Mouse (Mus musculus): ENCODE measurements at regions not wholly inside any gene's neighbourhood (a gene's known extent, or its start where the extent isn't known, plus 50 kb on each side); places are given as distances from the start of the nearest gene placed in this dataset.
A peak's percentile ranks its signal among the peaks of the same experiment; 100 is the strongest.

DNA sequence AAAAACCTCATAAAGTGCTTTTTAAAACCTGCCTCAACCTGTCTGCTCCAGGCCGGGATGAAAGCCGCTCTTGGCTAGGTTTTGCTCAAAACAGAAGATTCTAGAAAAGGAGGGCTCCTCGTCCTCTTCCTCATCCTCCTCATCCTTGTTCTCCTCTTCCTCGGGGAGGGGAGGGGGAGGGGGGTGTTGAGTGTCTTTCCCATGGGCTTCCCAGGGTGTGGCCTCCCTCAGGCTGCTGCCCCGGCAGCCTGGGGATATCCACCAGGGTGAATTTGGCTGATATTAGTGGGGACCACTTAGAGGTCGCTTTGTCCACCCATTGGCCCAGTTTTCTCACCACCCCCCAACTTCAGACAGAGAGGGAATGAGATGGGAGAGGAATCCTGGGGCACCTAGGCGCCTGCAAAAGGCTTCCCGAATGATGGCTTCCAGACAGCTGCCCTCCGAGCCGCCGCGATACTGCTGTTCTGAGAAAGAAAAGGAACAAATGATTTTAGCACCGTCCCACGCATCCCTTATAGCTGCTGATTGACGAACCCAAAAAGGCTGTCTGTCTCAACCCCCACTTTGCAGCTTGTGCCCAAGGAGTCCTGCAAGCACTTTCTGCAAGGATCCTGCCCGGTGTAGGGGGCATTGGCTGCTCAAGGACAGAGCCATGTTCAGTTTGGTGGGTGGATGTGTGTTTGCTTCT lies 115.5 kb downstream of the 2410131K14Rik start:
- no peak for ATAC-seq (ENCODE audit: low read depth)
- Histone ChIP-seq H3K4me3 (ENCODE audit: low read depth, low read length) (no peak overlapping the region), H3K27me3 (ENCODE audit: control insufficient read depth, insufficient read depth, low read length) (no peaks in the 10 kb centered on the region), H3K9ac (replicated peaks; ENCODE audit: low read depth, low read length) (no peak overlapping the region), H3K27ac (ENCODE audit: low read depth, low read length) (no peak overlapping the region), H3K9me3 (ENCODE audit: control insufficient read depth, low read length) (no peaks in the 10 kb centered on the region), H3K4me2 (ENCODE audit: low read depth, low read length) (no peak overlapping the region), H3K36me3 (ENCODE audit: control insufficient read depth, insufficient read depth, low read length) (no peaks in the 10 kb centered on the region), H3K4me1 (ENCODE audit: control insufficient read depth, insufficient read depth, low read length) (peaks cover 9% of the 10 kb centered on the region; the same call in 1 of the 2 replicates)
- WGBS, result 74% methylated on average over 16 of the region's 16 CpGs

DNA sequence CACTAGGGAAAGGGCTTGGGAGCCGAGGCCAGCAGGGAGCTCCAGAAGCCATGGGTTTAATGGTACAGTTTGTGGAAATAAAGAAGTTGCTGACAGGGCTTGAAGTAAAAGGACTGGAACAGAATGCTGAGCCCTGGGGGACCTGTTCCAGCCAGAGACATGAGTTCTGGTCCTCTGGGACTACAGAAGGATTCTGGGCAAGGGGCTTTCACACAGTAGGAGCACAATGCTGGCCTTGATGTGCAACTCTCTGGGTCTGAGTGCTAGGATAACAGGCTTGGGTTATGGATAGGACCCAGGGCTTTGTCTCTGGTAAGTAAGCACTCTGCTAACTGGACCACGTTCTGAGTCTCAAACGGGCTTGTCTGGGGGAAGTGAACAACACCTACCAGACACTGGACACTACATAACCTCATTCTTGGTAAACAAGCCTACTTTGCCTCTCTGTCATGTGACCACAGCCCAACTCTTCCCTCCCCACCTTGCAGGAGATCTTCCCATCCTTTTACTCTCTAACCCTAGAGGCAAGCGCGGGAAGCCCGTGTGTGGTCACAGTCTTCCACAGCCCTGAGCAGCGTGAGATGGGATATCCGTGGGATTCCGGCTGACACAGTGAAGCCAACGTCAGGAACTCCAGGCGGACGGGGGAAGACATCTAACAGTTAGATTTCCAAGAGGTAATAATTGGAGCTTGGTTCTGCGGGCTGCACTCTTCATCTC lies 116.3 kb downstream of the 2410131K14Rik start:
- Histone ChIP-seq H3K9ac (replicated peaks; ENCODE audit: low read depth, low read length) (no peak overlapping the region), H3K36me3 (ENCODE audit: control insufficient read depth, insufficient read depth, low read length) (no peaks in the 10 kb centered on the region), H3K9me3 (ENCODE audit: control insufficient read depth, low read length) (no peaks in the 10 kb centered on the region), H3K27me3 (ENCODE audit: control insufficient read depth, insufficient read depth, low read length) (no peaks in the 10 kb centered on the region), H3K27ac (ENCODE audit: low read depth, low read length) (no peak overlapping the region), H3K4me1 (ENCODE audit: control insufficient read depth, insufficient read depth, low read length) (peaks cover 4% of the 10 kb centered on the region; the same call in 1 of the 2 replicates), H3K4me3 (ENCODE audit: low read depth, low read length) (no peak overlapping the region), H3K4me2 (ENCODE audit: low read depth, low read length) (no peak overlapping the region)
- WGBS, result 86% methylated on average over 13 of the region's 13 CpGs
- no peak for ATAC-seq (ENCODE audit: low read depth)

DNA sequence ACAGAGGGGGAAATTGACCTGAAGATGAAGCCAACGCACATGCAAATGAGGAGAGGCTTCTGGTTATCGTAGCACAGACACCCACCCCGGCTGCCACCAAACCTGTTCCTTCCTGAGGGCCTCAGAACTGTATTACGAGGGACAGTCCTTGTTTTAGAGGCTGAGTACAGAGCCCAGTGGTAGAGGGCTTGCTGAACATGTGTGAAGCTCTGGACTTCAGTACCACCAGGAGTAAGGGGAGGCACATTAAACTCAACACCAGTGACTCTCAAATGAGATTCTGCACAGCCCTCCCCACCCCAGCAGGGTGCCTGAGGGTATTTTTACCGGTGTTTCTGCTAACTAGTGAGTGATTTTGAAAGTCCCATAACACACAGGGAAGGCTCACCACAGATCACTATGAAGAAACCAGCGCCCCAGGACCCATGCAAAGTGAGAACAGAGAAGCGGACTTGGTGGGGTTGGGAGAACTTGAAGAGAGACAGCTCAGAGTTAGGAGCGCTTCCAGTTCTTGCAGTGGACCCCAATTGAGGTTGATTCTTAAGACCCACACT lies 116.9 kb downstream of the 2410131K14Rik start:
- no peaks in the 10 kb centered on the region for H3K36me3 ChIP-seq (ENCODE audit: control insufficient read depth, insufficient read depth, low read length)
- ATAC-seq (ENCODE audit: low read depth), result no peak
- WGBS, result 79% methylated on average over 8 of the region's 8 CpGs
- no peaks in the 10 kb centered on the region for H3K9me3 ChIP-seq (ENCODE audit: control insufficient read depth, low read length)
- H3K4me3 ChIP-seq (ENCODE audit: low read depth, low read length), result no peak overlapping the region
- no peak overlapping the region for H3K4me2 ChIP-seq (ENCODE audit: low read depth, low read length)
- no peaks in the 10 kb centered on the region for H3K27me3 ChIP-seq (ENCODE audit: control insufficient read depth, insufficient read depth, low read length)
- H3K4me1 ChIP-seq (ENCODE audit: control insufficient read depth, insufficient read depth, low read length), result 0 out of 2 replicates have a peak, but pooled peaks cover 2% of the 10 kb centered on the region
- H3K9ac ChIP-seq (replicated peaks; ENCODE audit: low read depth, low read length), result no peak overlapping the region
- no peak overlapping the region for H3K27ac ChIP-seq (ENCODE audit: low read depth, low read length)

DNA sequence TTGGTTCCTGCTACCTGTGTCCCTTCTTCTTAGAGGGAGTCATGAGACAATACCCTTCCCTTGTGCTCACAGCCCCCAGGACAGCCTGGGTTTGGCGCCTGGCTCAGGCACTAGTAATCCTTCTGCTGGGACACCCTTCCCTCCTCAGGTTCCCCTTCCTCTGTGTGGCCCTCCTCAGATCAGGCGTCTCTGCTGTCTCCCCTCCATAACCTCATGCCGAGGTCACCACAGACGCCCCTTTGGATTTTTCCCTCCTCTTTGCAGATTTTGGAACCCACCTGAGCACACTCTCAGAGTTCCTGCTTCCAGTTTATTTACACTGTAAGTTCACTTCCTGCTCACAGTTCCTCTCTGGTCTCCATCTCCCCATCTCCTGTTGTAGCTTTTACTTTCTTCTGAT lies 117.7 kb downstream of the 2410131K14Rik start:
- 71% methylated on average over 4 of the region's 4 CpGs for WGBS
- H3K9me3 ChIP-seq (ENCODE audit: control insufficient read depth, low read length), result no peaks in the 10 kb centered on the region
- ATAC-seq (ENCODE audit: low read depth), result no peak

DNA sequence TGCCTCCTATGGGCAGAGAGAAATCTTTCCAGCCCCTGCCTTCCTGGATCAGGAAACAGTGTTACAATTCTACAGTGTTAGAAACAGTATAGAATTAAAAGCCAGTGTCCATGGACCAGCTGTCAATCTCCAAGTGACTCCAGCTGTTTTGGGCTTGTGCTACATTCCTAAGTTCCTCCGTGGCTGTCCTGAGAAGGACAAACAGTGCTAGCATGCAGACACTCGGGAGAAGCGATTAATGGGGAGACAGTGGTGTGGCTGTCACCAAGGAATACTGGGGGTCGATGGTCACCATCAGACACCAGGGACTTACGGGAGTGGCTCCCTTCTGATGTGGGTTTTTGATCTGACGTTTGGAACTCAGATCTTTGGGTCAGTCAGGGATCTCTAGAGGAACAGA lies 118.1 kb downstream of the 2410131K14Rik start:
- Histone ChIP-seq H3K9me3 (ENCODE audit: control insufficient read depth, low read length) (no peaks in the 10 kb centered on the region), H3K4me1 (ENCODE audit: control insufficient read depth, insufficient read depth, low read length) (0 out of 2 replicates have a peak, but pooled peaks cover 2% of the 10 kb centered on the region), H3K27ac (ENCODE audit: low read depth, low read length) (no peak overlapping the region), H3K27me3 (ENCODE audit: control insufficient read depth, insufficient read depth, low read length) (no peaks in the 10 kb centered on the region), H3K9ac (replicated peaks; ENCODE audit: low read depth, low read length) (no peak overlapping the region), H3K36me3 (ENCODE audit: control insufficient read depth, insufficient read depth, low read length) (no peaks in the 10 kb centered on the region), H3K4me3 (ENCODE audit: low read depth, low read length) (no peak overlapping the region), H3K4me2 (ENCODE audit: low read depth, low read length) (no peak overlapping the region)
- 78% methylated on average over 6 of the region's 6 CpGs for WGBS
- ATAC-seq (ENCODE audit: low read depth), result no peak

More for the DNA sequence above, 117.7 kb downstream of the 2410131K14Rik start:
- H3K9ac ChIP-seq (replicated peaks; ENCODE audit: low read depth, low read length), result no peak overlapping the region
- 0 out of 2 replicates have a peak, but pooled peaks cover 2% of the 10 kb centered on the region for H3K4me1 ChIP-seq (ENCODE audit: control insufficient read depth, insufficient read depth, low read length)
- H3K27me3 ChIP-seq (ENCODE audit: control insufficient read depth, insufficient read depth, low read length), result no peaks in the 10 kb centered on the region
- no peaks in the 10 kb centered on the region for H3K36me3 ChIP-seq (ENCODE audit: control insufficient read depth, insufficient read depth, low read length)
- H3K4me2 ChIP-seq (ENCODE audit: low read depth, low read length), result no peak overlapping the region
- no peak overlapping the region for H3K4me3 ChIP-seq (ENCODE audit: low read depth, low read length)
- no peak overlapping the region for H3K27ac ChIP-seq (ENCODE audit: low read depth, low read length)

DNA sequence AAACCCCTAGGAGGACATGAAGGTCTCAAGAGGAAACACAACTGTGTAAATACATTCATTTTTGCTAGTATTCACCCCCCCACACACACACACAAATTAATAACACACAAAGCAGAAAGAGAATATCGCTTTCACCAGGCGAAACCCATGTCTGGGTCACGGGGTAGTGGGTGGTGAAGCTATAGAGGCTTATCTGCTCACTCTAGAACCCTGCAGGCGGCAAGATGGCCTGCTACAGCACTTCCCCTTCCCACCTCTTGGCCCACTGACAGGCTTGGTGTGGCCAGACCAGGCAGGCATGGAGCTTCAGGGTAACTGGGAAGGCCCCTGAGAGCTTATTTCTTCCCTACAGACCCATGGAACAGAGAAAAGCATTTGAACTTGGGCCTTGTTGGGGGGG lies 119.6 kb downstream of the 2410131K14Rik start:
- no peak overlapping the region for H3K9ac ChIP-seq (replicated peaks; ENCODE audit: low read depth, low read length)
- no peaks in the 10 kb centered on the region for H3K36me3 ChIP-seq (ENCODE audit: control insufficient read depth, insufficient read depth, low read length)
- WGBS, result 85% methylated on average over 4 of the region's 4 CpGs
- no peak overlapping the region for H3K4me3 ChIP-seq (ENCODE audit: low read depth, low read length)
- H3K27ac ChIP-seq (ENCODE audit: low read depth, low read length), result 0 out of 2 replicates have a peak overlapping the region, but pooled peaks have one; percentile 5
- no peak for ATAC-seq (ENCODE audit: low read depth)
- no peaks in the 10 kb centered on the region for H3K9me3 ChIP-seq (ENCODE audit: control insufficient read depth, low read length)
- 0 out of 2 replicates have a peak, but pooled peaks cover 2% of the 10 kb centered on the region for H3K4me1 ChIP-seq (ENCODE audit: control insufficient read depth, insufficient read depth, low read length)
- no peaks in the 10 kb centered on the region for H3K27me3 ChIP-seq (ENCODE audit: control insufficient read depth, insufficient read depth, low read length)
- no peak overlapping the region for H3K4me2 ChIP-seq (ENCODE audit: low read depth, low read length)

DNA sequence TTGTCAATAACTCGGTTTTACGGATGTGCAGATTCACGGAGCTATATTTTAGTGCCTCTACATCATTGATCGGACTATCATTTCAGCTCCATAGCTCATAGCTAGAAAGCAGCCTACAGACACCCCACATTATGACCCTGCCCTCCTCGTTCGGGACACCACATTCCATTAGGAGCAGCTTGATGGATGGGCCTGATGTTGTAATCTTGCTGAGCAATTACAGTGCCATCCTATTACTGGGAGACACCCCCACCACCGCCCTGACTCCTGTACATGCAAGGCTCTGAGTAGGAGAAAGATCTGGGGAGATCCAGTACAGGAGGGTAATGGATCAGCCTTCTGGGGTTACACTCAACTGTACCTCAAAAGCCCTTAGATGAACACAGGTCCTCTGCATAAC lies 120.2 kb downstream of the 2410131K14Rik start:
- no peaks in the 10 kb centered on the region for H3K27me3 ChIP-seq (ENCODE audit: control insufficient read depth, insufficient read depth, low read length)
- no peak overlapping the region for H3K4me2 ChIP-seq (ENCODE audit: low read depth, low read length)
- H3K4me3 ChIP-seq (ENCODE audit: low read depth, low read length), result no peak overlapping the region
- 0 out of 2 replicates have a peak, but pooled peaks have one; percentile 61 for ATAC-seq (ENCODE audit: low read depth)
- H3K4me1 ChIP-seq (ENCODE audit: control insufficient read depth, insufficient read depth, low read length), result 0 out of 2 replicates have a peak, but pooled peaks cover 2% of the 10 kb centered on the region
- H3K36me3 ChIP-seq (ENCODE audit: control insufficient read depth, insufficient read depth, low read length), result no peaks in the 10 kb centered on the region
- no peak overlapping the region for H3K9ac ChIP-seq (replicated peaks; ENCODE audit: low read depth, low read length)
- H3K9me3 ChIP-seq (ENCODE audit: control insufficient read depth, low read length), result no peaks in the 10 kb centered on the region
- H3K27ac ChIP-seq (ENCODE audit: low read depth, low read length), result 0 out of 2 replicates have a peak overlapping the region, but pooled peaks have one; percentile 3
- 56% methylated on average over 7 of the region's 7 CpGs for WGBS

DNA sequence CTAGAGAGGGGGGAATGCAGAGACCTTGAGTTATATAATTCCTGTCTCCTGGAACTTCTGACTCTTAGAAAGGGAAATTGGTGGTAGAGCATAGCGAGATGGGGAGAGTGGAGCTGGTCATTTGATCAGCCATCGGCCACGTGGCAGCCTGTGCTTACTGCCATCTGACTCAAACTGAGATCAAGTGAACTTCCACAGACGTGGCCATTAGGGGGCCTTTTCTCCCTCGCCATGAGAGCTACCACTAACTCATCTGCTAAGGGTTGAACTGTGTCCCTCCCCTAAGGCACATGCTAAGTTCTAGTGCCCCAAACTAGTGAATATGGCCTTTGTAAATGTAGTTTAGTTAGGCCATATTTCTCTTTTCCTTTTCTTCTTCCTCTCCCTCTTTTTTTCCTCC lies 120.6 kb downstream of the 2410131K14Rik start:
- no peak overlapping the region for H3K4me2 ChIP-seq (ENCODE audit: low read depth, low read length)
- no peaks in the 10 kb centered on the region for H3K27me3 ChIP-seq (ENCODE audit: control insufficient read depth, insufficient read depth, low read length)
- H3K27ac ChIP-seq (ENCODE audit: low read depth, low read length), result 0 out of 2 replicates have a peak overlapping the region, but pooled peaks have one; percentile 3
- no peak overlapping the region for H3K9ac ChIP-seq (replicated peaks; ENCODE audit: low read depth, low read length)
- no peak overlapping the region for H3K4me3 ChIP-seq (ENCODE audit: low read depth, low read length)
- H3K9me3 ChIP-seq (ENCODE audit: control insufficient read depth, low read length), result no peaks in the 10 kb centered on the region
- no peaks in the 10 kb centered on the region for H3K4me1 ChIP-seq (ENCODE audit: control insufficient read depth, insufficient read depth, low read length)
- 30% methylated on average over 5 of the region's 5 CpGs for WGBS
- H3K36me3 ChIP-seq (ENCODE audit: control insufficient read depth, insufficient read depth, low read length), result no peaks in the 10 kb centered on the region
- ATAC-seq (ENCODE audit: low read depth), result no peak

DNA sequence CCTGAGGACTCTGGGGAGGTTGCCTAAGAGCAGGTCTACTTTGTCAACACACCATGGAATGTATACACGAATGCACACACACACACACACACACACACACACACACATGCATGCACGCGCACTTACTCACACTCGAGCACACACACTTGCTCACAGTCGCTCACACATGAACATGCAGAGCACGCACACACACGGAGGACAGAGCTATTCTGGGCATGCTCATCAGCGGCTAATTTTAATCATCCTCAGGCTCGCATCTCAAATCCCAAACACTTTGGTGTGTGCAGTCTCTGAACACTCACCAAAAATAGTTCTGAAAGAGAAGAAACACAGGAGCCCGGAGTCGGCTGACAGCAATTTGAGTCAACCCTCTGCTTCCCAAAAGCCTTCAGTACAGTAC lies 122.0 kb downstream of the 2410131K14Rik start:
- ATAC-seq (ENCODE audit: low read depth), result no peak
- no peak overlapping the region for H3K9ac ChIP-seq (replicated peaks; ENCODE audit: low read depth, low read length)
- H3K36me3 ChIP-seq (ENCODE audit: control insufficient read depth, insufficient read depth, low read length), result no peaks in the 10 kb centered on the region
- H3K4me1 ChIP-seq (ENCODE audit: control insufficient read depth, insufficient read depth, low read length), result no peaks in the 10 kb centered on the region
- 95% methylated on average over 11 of the region's 11 CpGs for WGBS
- H3K27ac ChIP-seq (ENCODE audit: low read depth, low read length), result no peak overlapping the region
- H3K9me3 ChIP-seq (ENCODE audit: control insufficient read depth, low read length), result no peaks in the 10 kb centered on the region
- H3K4me3 ChIP-seq (ENCODE audit: low read depth, low read length), result no peak overlapping the region
- H3K27me3 ChIP-seq (ENCODE audit: control insufficient read depth, insufficient read depth, low read length), result no peaks in the 10 kb centered on the region
- no peak overlapping the region for H3K4me2 ChIP-seq (ENCODE audit: low read depth, low read length)
